Mouse (Mus musculus): ENCODE results near the gene Rab24. TPM values are rescaled to one million over a fixed set of nuclear protein-coding genes. Genes with fewer than 3 reads are reported as not detected.

Rab24 gene
- polyA plus RNA-seq, 1 experiment from 2014 or later: 89.9 TPM

- peaks cover 27% of the 10 kb centered on the region for H3K4me1 ChIP-seq (ENCODE audit: control insufficient read depth, insufficient read depth, low read length)
- peaks cover 7% of the 10 kb centered on the region for H3K36me3 ChIP-seq (ENCODE audit: control insufficient read depth, insufficient read depth, low read length)
- peak; percentile 14; the same call in 1 of the 2 replicates for ATAC-seq (ENCODE audit: insufficient number of reproducible peaks, insufficient read depth, low FRiP score, low read depth)
- peak overlapping the region; percentile 87 for H3K4me2 ChIP-seq (replicated peaks; ENCODE audit: low read depth, low read length)
- no peaks in the 10 kb centered on the region for H3K27me3 ChIP-seq (ENCODE audit: control insufficient read depth, insufficient read depth, low read length)
- H3K9me3 ChIP-seq (ENCODE audit: control insufficient read depth, low read depth, low read length): no peaks in the 10 kb centered on the region
- WGBS: 46% methylated on average over 14 of the region's 14 CpGs
- peak overlapping the region; percentile 64 for H3K4me3 ChIP-seq (ENCODE audit: low read depth, low read length)
- H3K27ac ChIP-seq (ENCODE audit: low read length): peak overlapping the region; percentile 92
- peak overlapping the region; percentile 61 for H3K9ac ChIP-seq (replicated peaks; ENCODE audit: low read depth, low read length)
Observed at GRCm38 (mm10) chr13:55330567-55331400, 9.0 kb upstream of the Rab24 start.

- peak; percentile 83 for ATAC-seq (ENCODE audit: insufficient number of reproducible peaks, insufficient read depth, low FRiP score, low read depth)
- Histone ChIP-seq H3K36me3 (ENCODE audit: control insufficient read depth, insufficient read depth, low read length) (peaks cover 13% of the 10 kb centered on the region), H3K9me3 (ENCODE audit: control insufficient read depth, low read depth, low read length) (no peaks in the 10 kb centered on the region), H3K4me3 (ENCODE audit: low read depth, low read length) (peak within 1 kb of the TSS; percentile 64), H3K9ac (replicated peaks; ENCODE audit: low read depth, low read length) (peak within 1 kb of the TSS; percentile 61), H3K27me3 (ENCODE audit: control insufficient read depth, insufficient read depth, low read length) (no peaks in the 10 kb centered on the region), H3K27ac (ENCODE audit: low read length) (peak within 1 kb of the TSS; percentile 92), H3K4me2 (replicated peaks; ENCODE audit: low read depth, low read length) (peak within 1 kb of the TSS; percentile 87), H3K4me1 (ENCODE audit: control insufficient read depth, insufficient read depth, low read length) (peaks cover 28% of the 10 kb centered on the region)
- WGBS: under 1% methylated on average over 82 of the region's 82 CpGs
Observed at GRCm38 (mm10) chr13:55329683-55330566, 8.2 kb upstream of the Rab24 start, which contains the start of gene Mxd3. Gene Mxd3, minus strand, starts transcription at chr13:55329823.

GRCm38 (mm10) chr13:55329109-55329682 is 7.5 kb upstream of the Rab24 start:
- Histone ChIP-seq H3K27me3 (ENCODE audit: control insufficient read depth, insufficient read depth, low read length) (no peaks in the 10 kb centered on the region), H3K4me1 (ENCODE audit: control insufficient read depth, insufficient read depth, low read length) (peaks cover 28% of the 10 kb centered on the region), H3K27ac (ENCODE audit: low read length) (peak overlapping the region; percentile 58; the same call in 1 of the 2 replicates), H3K9me3 (ENCODE audit: control insufficient read depth, low read depth, low read length) (no peaks in the 10 kb centered on the region), H3K4me2 (replicated peaks; ENCODE audit: low read depth, low read length) (peak overlapping the region; percentile 87), H3K36me3 (ENCODE audit: control insufficient read depth, insufficient read depth, low read length) (peaks cover 18% of the 10 kb centered on the region), H3K9ac (replicated peaks; ENCODE audit: low read depth, low read length) (peak overlapping the region; percentile 61), H3K4me3 (ENCODE audit: low read depth, low read length) (peak overlapping the region; percentile 64)
- ATAC-seq (ENCODE audit: insufficient number of reproducible peaks, insufficient read depth, low FRiP score, low read depth): peak; percentile 19; the same call in 1 of the 2 replicates
- under 1% methylated on average over 28 of the region's 29 CpGs for WGBS

GRCm38 (mm10) chr13:55328641-55329040 is 6.9 kb upstream of the Rab24 start:
- Histone ChIP-seq H3K27ac (ENCODE audit: low read length) (no peak overlapping the region), H3K27me3 (ENCODE audit: control insufficient read depth, insufficient read depth, low read length) (no peaks in the 10 kb centered on the region), H3K4me2 (replicated peaks; ENCODE audit: low read depth, low read length) (peak overlapping the region; percentile 87), H3K4me3 (ENCODE audit: low read depth, low read length) (peak overlapping the region; percentile 64), H3K9ac (replicated peaks; ENCODE audit: low read depth, low read length) (peak overlapping the region; percentile 61; the same call in 1 of the 2 replicates), H3K9me3 (ENCODE audit: control insufficient read depth, low read depth, low read length) (no peaks in the 10 kb centered on the region), H3K4me1 (ENCODE audit: control insufficient read depth, insufficient read depth, low read length) (peaks cover 32% of the 10 kb centered on the region), H3K36me3 (ENCODE audit: control insufficient read depth, insufficient read depth, low read length) (peaks cover 24% of the 10 kb centered on the region)
- 89% methylated on average over 4 of the region's 4 CpGs for WGBS
- no peak for ATAC-seq (ENCODE audit: insufficient number of reproducible peaks, insufficient read depth, low FRiP score, low read depth)

- Histone ChIP-seq H3K4me2 (replicated peaks; ENCODE audit: low read depth, low read length) (peak overlapping the region; percentile 87), H3K27ac (ENCODE audit: low read length) (no peak overlapping the region), H3K36me3 (ENCODE audit: control insufficient read depth, insufficient read depth, low read length) (peaks cover 28% of the 10 kb centered on the region), H3K27me3 (ENCODE audit: control insufficient read depth, insufficient read depth, low read length) (no peaks in the 10 kb centered on the region), H3K9ac (replicated peaks; ENCODE audit: low read depth, low read length) (peak overlapping the region; percentile 61; the same call in 1 of the 2 replicates), H3K4me3 (ENCODE audit: low read depth, low read length) (peak overlapping the region; percentile 64; the same call in 1 of the 2 replicates), H3K9me3 (ENCODE audit: control insufficient read depth, low read depth, low read length) (no peaks in the 10 kb centered on the region), H3K4me1 (ENCODE audit: control insufficient read depth, insufficient read depth, low read length) (peaks cover 37% of the 10 kb centered on the region)
- ATAC-seq (ENCODE audit: insufficient number of reproducible peaks, insufficient read depth, low FRiP score, low read depth): no peak
- 81% methylated on average over 6 of the region's 6 CpGs for WGBS
Observed at GRCm38 (mm10) chr13:55328171-55328570, 6.4 kb upstream of the Rab24 start.

- H3K27me3 ChIP-seq (ENCODE audit: control insufficient read depth, insufficient read depth, low read length): no peaks in the 10 kb centered on the region
- WGBS: 35% methylated on average over 8 of the region's 8 CpGs
- no peak overlapping the region for H3K9ac ChIP-seq (replicated peaks; ENCODE audit: low read depth, low read length)
- no peaks in the 10 kb centered on the region for H3K9me3 ChIP-seq (ENCODE audit: control insufficient read depth, low read depth, low read length)
- 0 out of 2 replicates have a peak overlapping the region, but pooled peaks have one; percentile 64 for H3K4me3 ChIP-seq (ENCODE audit: low read depth, low read length)
- H3K27ac ChIP-seq (ENCODE audit: low read length): no peak overlapping the region
- peaks cover 30% of the 10 kb centered on the region for H3K36me3 ChIP-seq (ENCODE audit: control insufficient read depth, insufficient read depth, low read length)
- peaks cover 40% of the 10 kb centered on the region for H3K4me1 ChIP-seq (ENCODE audit: control insufficient read depth, insufficient read depth, low read length)
- peak; percentile 10; the same call in 1 of the 2 replicates for ATAC-seq (ENCODE audit: insufficient number of reproducible peaks, insufficient read depth, low FRiP score, low read depth)
- H3K4me2 ChIP-seq (replicated peaks; ENCODE audit: low read depth, low read length): peak overlapping the region; percentile 87
Observed at GRCm38 (mm10) chr13:55327633-55328032, 5.9 kb upstream of the Rab24 start.

- Histone ChIP-seq H3K27me3 (ENCODE audit: control insufficient read depth, insufficient read depth, low read length) (no peaks in the 10 kb centered on the region), H3K27ac (ENCODE audit: low read length) (no peak overlapping the region), H3K36me3 (ENCODE audit: control insufficient read depth, insufficient read depth, low read length) (peaks cover 30% of the 10 kb centered on the region), H3K4me3 (ENCODE audit: low read depth, low read length) (no peak overlapping the region), H3K4me1 (ENCODE audit: control insufficient read depth, insufficient read depth, low read length) (peaks cover 40% of the 10 kb centered on the region), H3K4me2 (replicated peaks; ENCODE audit: low read depth, low read length) (no peak overlapping the region), H3K9ac (replicated peaks; ENCODE audit: low read depth, low read length) (no peak overlapping the region), H3K9me3 (ENCODE audit: control insufficient read depth, low read depth, low read length) (no peaks in the 10 kb centered on the region)
- 36% methylated on average over 4 of the region's 4 CpGs for WGBS
- ATAC-seq (ENCODE audit: insufficient number of reproducible peaks, insufficient read depth, low FRiP score, low read depth): no peak
Observed at GRCm38 (mm10) chr13:55327169-55327568, 5.4 kb upstream of the Rab24 start.

- peaks cover 41% of the 10 kb centered on the region for H3K4me1 ChIP-seq (ENCODE audit: control insufficient read depth, insufficient read depth, low read length)
- no peak overlapping the region for H3K4me3 ChIP-seq (ENCODE audit: low read depth, low read length)
- WGBS: 61% methylated on average over 11 of the region's 11 CpGs
- H3K36me3 ChIP-seq (ENCODE audit: control insufficient read depth, insufficient read depth, low read length): peaks cover 30% of the 10 kb centered on the region
- H3K4me2 ChIP-seq (replicated peaks; ENCODE audit: low read depth, low read length): no peak overlapping the region
- no peaks in the 10 kb centered on the region for H3K9me3 ChIP-seq (ENCODE audit: control insufficient read depth, low read depth, low read length)
- 0 out of 2 replicates have a peak overlapping the region, but pooled peaks have one; percentile 33 for H3K27ac ChIP-seq (ENCODE audit: low read length)
- no peaks in the 10 kb centered on the region for H3K27me3 ChIP-seq (ENCODE audit: control insufficient read depth, insufficient read depth, low read length)
- H3K9ac ChIP-seq (replicated peaks; ENCODE audit: low read depth, low read length): no peak overlapping the region
- ATAC-seq (ENCODE audit: insufficient number of reproducible peaks, insufficient read depth, low FRiP score, low read depth): no peak
Observed at GRCm38 (mm10) chr13:55325596-55325995, 3.9 kb upstream of the Rab24 start.

Measured in stomach, embryonic 14.5 days (tissue).